ENCODE assay signal across 9 mouse cellular contexts in genomic region chr10:71058616-71059247, GRCm38 (mm10).
DNase-seq lines count a peak whose midpoint lies in the region; ATAC-seq and TF ChIP-seq lines count a peak whose summit lies in the region.
"Had no signal": no experiment of that assay in that cellular context is flagged by ENCODE, and none has a peak within 500 bp of the region (broad histone marks: within the 10 kb centered on the region; RNA-seq: fewer than 3 reads in every experiment).

No protein-coding gene starts in this region.

- TF ChIP-seq CTCF in heart, postnatal 0 days (IDR thresholded peaks at IDR 0.05; ENCODE audit: low read depth): no peak

- no peak for ATAC-seq in embryonic facial prominence, embryonic 11.5 days (replicated peaks; ENCODE audit: insufficient number of reproducible peaks, low FRiP score, low TSS enrichment, low read depth)
- peak; percentile 77 for ATAC-seq in heart, postnatal 0 days (ENCODE audit: insufficient read depth, low read depth)
- ATAC-seq in stomach, embryonic 16.5 days (ENCODE audit: insufficient read depth, low FRiP score): peak; percentile 69

- DNase-seq in layer of hippocampus, adult 11-12 months (ENCODE audit: low spot score): peak; percentile 15
- DNase-seq in layer of hippocampus, adult 9-11 months: no peak
- peak; percentile 20 for DNase-seq in embryonic facial prominence, embryonic 11.5 days (ENCODE audit: low spot score)
- peak; percentile 69 for DNase-seq in heart, postnatal 0 days (ENCODE audit: low spot score)
- no peak for DNase-seq in limb, embryonic 10.5 days (ENCODE audit: low spot score)
- DNase-seq in c-Kit-positive CD71-positive TER-119-positive erythroid progenitor cells, embryonic 14.5 days (ENCODE audit: low spot score): no peak
- DNase-seq in frontal cortex, postnatal 25 days (ENCODE audit: low spot score in 2 of 2): no peak

- H3K27ac ChIP-seq in embryonic facial prominence, embryonic 11.5 days (replicated peaks; ENCODE audit: low read depth, low read length): no peak overlapping the region
- peak overlapping the region; percentile 91 for H3K27ac ChIP-seq in heart, postnatal 0 days (ENCODE audit: low read depth)
- H3K27ac ChIP-seq in limb, embryonic 10.5 days: peak overlapping the region; percentile 25; the same call in 1 of the 2 replicates
- H3K27ac ChIP-seq in stomach, embryonic 16.5 days (ENCODE audit: low read length): peak overlapping the region; percentile 69
- H3K27ac ChIP-seq: embryonic facial prominence, embryonic 12.5 days had no signal

- no peaks in the 10 kb centered on the region for H3K27me3 ChIP-seq in embryonic facial prominence, embryonic 11.5 days (ENCODE audit: control insufficient read depth, insufficient read depth, low read length)
- H3K27me3 ChIP-seq in heart, postnatal 0 days (ENCODE audit: control insufficient read depth, insufficient read depth, low read length): no peaks in the 10 kb centered on the region
- no peaks in the 10 kb centered on the region for H3K27me3 ChIP-seq in limb, embryonic 10.5 days (ENCODE audit: low read depth, poor library complexity, severe bottlenecking)
- H3K27me3 ChIP-seq in stomach, embryonic 16.5 days (ENCODE audit: control insufficient read depth, insufficient read depth, low read length): no peaks in the 10 kb centered on the region
- H3K27me3 ChIP-seq: embryonic facial prominence, embryonic 12.5 days had no signal

- H3K4me1 ChIP-seq in embryonic facial prominence, embryonic 11.5 days (ENCODE audit: control insufficient read depth, insufficient read depth, low read length): peaks cover 3% of the 10 kb centered on the region; the same call in 1 of the 2 replicates
- H3K4me1 ChIP-seq in heart, postnatal 0 days (ENCODE audit: control insufficient read depth, insufficient read depth): peaks cover 34% of the 10 kb centered on the region
- H3K4me1 ChIP-seq in limb, embryonic 10.5 days: peaks cover 37% of the 10 kb centered on the region
- peaks cover 18% of the 10 kb centered on the region for H3K4me1 ChIP-seq in stomach, embryonic 16.5 days (ENCODE audit: control insufficient read depth, insufficient read depth, low read length)

- H3K36me3 ChIP-seq in embryonic facial prominence, embryonic 11.5 days (replicated peaks; ENCODE audit: control insufficient read depth, insufficient read depth, low read depth, low read length): no peaks in the 10 kb centered on the region
- H3K36me3 ChIP-seq in heart, postnatal 0 days (replicated peaks; ENCODE audit: control insufficient read depth, insufficient read depth, low read length): no peaks in the 10 kb centered on the region
- no peaks in the 10 kb centered on the region for H3K36me3 ChIP-seq in limb, embryonic 10.5 days
- H3K36me3 ChIP-seq in stomach, embryonic 16.5 days (ENCODE audit: control insufficient read depth, insufficient read depth, low read length): no peaks in the 10 kb centered on the region
- H3K36me3 ChIP-seq: embryonic facial prominence, embryonic 12.5 days had no signal

- TF ChIP-seq EP300 in heart, postnatal 0 days (IDR thresholded peaks at IDR 0.05; ENCODE audit: low read depth): 0 out of 2 replicates have a peak, but pooled peaks have one; percentile 43

- H3K9ac ChIP-seq in embryonic facial prominence, embryonic 11.5 days (replicated peaks; ENCODE audit: low read length): no peak overlapping the region
- H3K9ac ChIP-seq in heart, postnatal 0 days (replicated peaks; ENCODE audit: low read depth, low read length): peak overlapping the region; percentile 26; the same call in 1 of the 2 replicates
- H3K9ac ChIP-seq in stomach, embryonic 16.5 days (ENCODE audit: low read length): peak overlapping the region; percentile 39
- H3K9ac ChIP-seq: embryonic facial prominence, embryonic 12.5 days had no signal

- no peak overlapping the region for H3K4me3 ChIP-seq in embryonic facial prominence, embryonic 11.5 days (ENCODE audit: low read depth, low read length)
- H3K4me3 ChIP-seq in heart, postnatal 0 days (ENCODE audit: low read depth, low read length): 0 out of 2 replicates have a peak overlapping the region, but pooled peaks have one; percentile 16
- H3K4me3 ChIP-seq in limb, embryonic 10.5 days: no peak overlapping the region
- 0 out of 2 replicates have a peak overlapping the region, but pooled peaks have one; percentile 8 for H3K4me3 ChIP-seq in stomach, embryonic 16.5 days (replicated peaks; ENCODE audit: low read length)
- H3K4me3 ChIP-seq: embryonic facial prominence, embryonic 12.5 days had no signal

- H3K9me3 ChIP-seq in embryonic facial prominence, embryonic 11.5 days (replicated peaks; ENCODE audit: control insufficient read depth, low read length): no peaks in the 10 kb centered on the region
- no peaks in the 10 kb centered on the region for H3K9me3 ChIP-seq in heart, postnatal 0 days (replicated peaks; ENCODE audit: control insufficient read depth, low read length)
- H3K9me3 ChIP-seq in limb, embryonic 10.5 days (replicated peaks): no peaks in the 10 kb centered on the region
- H3K9me3 ChIP-seq in stomach, embryonic 16.5 days (replicated peaks; ENCODE audit: control insufficient read depth, low read length): no peaks in the 10 kb centered on the region
- H3K9me3 ChIP-seq: embryonic facial prominence, embryonic 12.5 days had no signal

- H3K4me2 ChIP-seq in embryonic facial prominence, embryonic 11.5 days (ENCODE audit: low read depth, low read length): no peak overlapping the region
- H3K4me2 ChIP-seq in heart, postnatal 0 days (ENCODE audit: low read depth, low read length): peak overlapping the region; percentile 47
- H3K4me2 ChIP-seq in stomach, embryonic 16.5 days (ENCODE audit: low read depth, low read length): peak overlapping the region; percentile 40
- H3K4me2 ChIP-seq: embryonic facial prominence, embryonic 12.5 days had no signal

- 36% methylated on average over 14 of the region's 14 CpGs for WGBS in embryonic facial prominence, embryonic 11.5 days
- 10% methylated on average over 14 of the region's 14 CpGs for WGBS in heart, postnatal 0 days
- WGBS in limb, embryonic 10.5 days: 47% methylated on average over 14 of the region's 14 CpGs
- WGBS in stomach, embryonic 16.5 days: 19% methylated on average over 14 of the region's 14 CpGs

Comparison
In these comparisons a context has a peak if more than half of its experiments do, and no peak if none do; other contexts are left out.
1. DNase-seq: peak in layer of hippocampus, adult 11-12 months (single experiment), embryonic facial prominence, embryonic 11.5 days (single experiment) and heart, postnatal 0 days (single experiment); none in layer of hippocampus, adult 9-11 months (single experiment), limb, embryonic 10.5 days (single experiment), c-Kit-positive CD71-positive TER-119-positive erythroid progenitor cells, embryonic 14.5 days (single experiment) and frontal cortex, postnatal 25 days (0 of 2).
2. H3K4me3 ChIP-seq: peak in heart, postnatal 0 days (single experiment) and stomach, embryonic 16.5 days (single experiment); none in embryonic facial prominence, embryonic 11.5 days (single experiment) and limb, embryonic 10.5 days (single experiment).